In genomic region chr10:90823438-90823837, GRCm38 (mm10) we compare ENCODE assay signal across 13 mouse cellular contexts.
DNase-seq lines count a peak whose midpoint lies in the region; ATAC-seq and TF ChIP-seq lines count a peak whose summit lies in the region.
"Had no signal": no experiment of that assay in that cellular context is flagged by ENCODE, and none has a peak within 500 bp of the region (broad histone marks: within the 10 kb centered on the region; RNA-seq: fewer than 3 reads in every experiment).

No protein-coding gene starts in this region.

- intact Hi-C loops in heart, postnatal 10 days (cut with DNase I) = no loop called here

- H3K4me3 ChIP-seq in lung, postnatal 0 days (ENCODE audit: low read depth, low read length) = no peak overlapping the region
- H3K4me3 ChIP-seq in liver, embryonic 11.5 days (ENCODE audit: low read depth, low read length) = no peak overlapping the region
- H3K4me3 ChIP-seq: erythroblast, embryonic 14.5 days; hindbrain, embryonic 13.5 days; liver, embryonic 15.5 days had no signal

- no peaks in the 10 kb centered on the region for H3K36me3 ChIP-seq in lung, postnatal 0 days (ENCODE audit: insufficient read depth, low read length)
- H3K36me3 ChIP-seq in liver, embryonic 11.5 days (ENCODE audit: control insufficient read depth, insufficient read depth, low read length) = no peaks in the 10 kb centered on the region
- H3K36me3 ChIP-seq: hindbrain, embryonic 13.5 days; liver, embryonic 15.5 days had no signal

- H3K9me3 ChIP-seq in lung, postnatal 0 days (ENCODE audit: low read length) = no peaks in the 10 kb centered on the region
- no peaks in the 10 kb centered on the region for H3K9me3 ChIP-seq in liver, embryonic 11.5 days (ENCODE audit: control insufficient read depth, low read length)
- H3K9me3 ChIP-seq: hindbrain, embryonic 13.5 days; liver, embryonic 15.5 days had no signal

- no peak for TF ChIP-seq CTCF in lung, postnatal 0 days (IDR thresholded peaks at IDR 0.05)

- H3K4me1 ChIP-seq in lung, postnatal 0 days (ENCODE audit: insufficient read depth, low read depth, low read length) = no peaks in the 10 kb centered on the region
- H3K4me1 ChIP-seq in liver, embryonic 11.5 days (replicated peaks; ENCODE audit: control insufficient read depth, insufficient read depth, low read length) = no peaks in the 10 kb centered on the region
- H3K4me1 ChIP-seq: liver, embryonic 15.5 days had no signal

- DNase-seq in heart, postnatal 10 days = peak; percentile 23 to 46
- DNase-seq in heart, adult 18-20 months = no peak
- peak; percentile 15 for DNase-seq in lung, postnatal 0 days (ENCODE audit: low spot score)
- DNase-seq in lung, postnatal 4 days = no peak
- DNase-seq in embryo, embryonic 11.5 days (ENCODE audit: low read depth, low spot score) = peak; percentile 45
- DNase-seq in retina, embryonic 14.5 days (ENCODE audit: low spot score) = peak; percentile 55
- DNase-seq in cerebellum, adult 11-12 months = no peak
- no peak for DNase-seq in liver, embryonic 11.5 days (ENCODE audit: low spot score)
- DNase-seq: cerebellum, postnatal 10 days; kidney, postnatal 25 days had no signal

- H3K27me3 ChIP-seq in lung, postnatal 0 days (replicated peaks; ENCODE audit: insufficient read depth, low read length) = peaks cover 13% of the 10 kb centered on the region
- H3K27me3 ChIP-seq in liver, embryonic 11.5 days (replicated peaks; ENCODE audit: control insufficient read depth, insufficient read depth, low read length) = peaks cover 19% of the 10 kb centered on the region

- no peak overlapping the region for H3K9ac ChIP-seq in lung, postnatal 0 days (replicated peaks; ENCODE audit: low read depth)
- no peak overlapping the region for H3K9ac ChIP-seq in liver, embryonic 11.5 days (ENCODE audit: low read depth, low read length)
- H3K9ac ChIP-seq: hindbrain, embryonic 13.5 days; liver, embryonic 15.5 days had no signal

- no peak for TF ChIP-seq EP300 in lung, postnatal 0 days (IDR thresholded peaks at IDR 0.05)

- 12% methylated on average over 4 of the region's 4 CpGs for WGBS in lung, postnatal 0 days
- WGBS in liver, embryonic 11.5 days = 15% methylated on average over 4 of the region's 4 CpGs

- H3K27ac ChIP-seq in lung, postnatal 0 days (ENCODE audit: low read length) = no peak overlapping the region
- no peak overlapping the region for H3K27ac ChIP-seq in liver, embryonic 11.5 days (ENCODE audit: low read depth, low read length)
- H3K27ac ChIP-seq: hindbrain, embryonic 13.5 days; liver, embryonic 15.5 days had no signal

- H3K4me2 ChIP-seq in lung, postnatal 0 days (replicated peaks; ENCODE audit: low read depth, low read length) = no peak overlapping the region
- H3K4me2 ChIP-seq in liver, embryonic 11.5 days = no peak overlapping the region
- H3K4me2 ChIP-seq: hindbrain, embryonic 13.5 days; liver, embryonic 15.5 days had no signal

- no peak for ATAC-seq in lung, postnatal 0 days
- no peak for ATAC-seq in liver, embryonic 11.5 days (replicated peaks; ENCODE audit: low FRiP score)

Comparison
In these comparisons a context has a peak if more than half of its experiments do, and no peak if none do; other contexts are left out.
1. DNase-seq: peak in heart, postnatal 10 days (2 of 2), lung, postnatal 0 days (single experiment), embryo, embryonic 11.5 days (single experiment) and retina, embryonic 14.5 days (single experiment); none in heart, adult 18-20 months (0 of 2), lung, postnatal 4 days (0 of 2), cerebellum, adult 11-12 months (single experiment) and liver, embryonic 11.5 days (single experiment).